Mouse (Mus musculus): Measurements from ENCODE around the gene Prkar2b.
A peak's percentile ranks its signal among the peaks of the same experiment; 100 is the strongest.
"Not testable (repeated sequence)": the region's sequence is repeated elsewhere in the genome, so short reads cannot be mapped to it uniquely, and the experiment has no call there.

The Prkar2b gene

DNA sequence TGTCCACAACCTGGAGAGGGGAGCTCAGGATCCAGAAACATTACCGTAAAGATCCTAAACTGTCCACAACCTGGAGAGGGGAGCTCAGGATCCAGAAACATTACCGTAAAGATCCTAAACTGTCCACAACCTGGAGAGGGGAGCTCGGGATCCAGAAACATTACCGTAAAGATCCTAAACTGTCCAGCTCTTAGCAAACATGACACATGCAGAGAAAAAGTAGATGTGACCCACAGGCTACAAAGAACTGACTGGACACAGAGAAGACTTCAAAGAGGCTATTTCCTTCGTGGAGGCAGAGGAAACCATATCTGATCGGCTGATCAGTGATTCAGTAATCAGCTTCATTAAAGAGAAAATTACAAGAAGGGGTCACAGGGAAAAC is 51.1 kb downstream of the Prkar2b start:
- DNase-seq (ENCODE audit: low spot score in 2 of 2) = not testable (repeated sequence)

DNA sequence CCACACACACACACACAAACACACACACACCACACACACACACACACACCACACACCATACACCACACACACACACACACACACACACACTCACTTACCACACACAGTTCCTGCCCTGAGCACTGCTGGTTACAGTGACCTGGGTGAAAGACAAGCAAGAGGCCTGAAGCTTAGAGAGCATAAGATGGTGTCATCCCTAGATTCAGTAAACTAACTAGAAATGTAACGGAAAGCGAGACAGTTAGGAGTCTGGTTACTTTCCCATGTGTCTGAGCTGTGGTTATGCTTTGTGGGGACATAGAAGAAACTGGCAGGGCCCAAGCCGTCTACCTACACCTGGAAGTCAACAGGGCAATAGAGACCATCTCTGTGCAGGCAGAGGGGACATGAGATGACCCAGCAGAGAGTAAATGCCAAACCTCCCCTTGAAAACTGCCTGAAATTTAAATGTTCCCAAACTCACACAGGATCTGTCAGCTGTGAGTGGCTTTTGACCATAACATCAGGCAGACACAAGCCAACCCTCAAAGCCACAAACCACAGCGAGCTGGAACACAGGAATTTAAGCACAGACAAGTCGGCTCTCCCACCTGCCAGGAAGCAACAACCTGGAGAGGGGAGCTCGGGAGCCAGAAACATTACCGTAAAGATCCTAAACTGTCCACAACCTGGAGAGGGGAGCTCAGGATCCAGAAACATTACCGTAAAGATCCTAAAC is 51.7 kb downstream of the Prkar2b start:
- DNase-seq (ENCODE audit: low spot score in 2 of 2) = no peak

DNA sequence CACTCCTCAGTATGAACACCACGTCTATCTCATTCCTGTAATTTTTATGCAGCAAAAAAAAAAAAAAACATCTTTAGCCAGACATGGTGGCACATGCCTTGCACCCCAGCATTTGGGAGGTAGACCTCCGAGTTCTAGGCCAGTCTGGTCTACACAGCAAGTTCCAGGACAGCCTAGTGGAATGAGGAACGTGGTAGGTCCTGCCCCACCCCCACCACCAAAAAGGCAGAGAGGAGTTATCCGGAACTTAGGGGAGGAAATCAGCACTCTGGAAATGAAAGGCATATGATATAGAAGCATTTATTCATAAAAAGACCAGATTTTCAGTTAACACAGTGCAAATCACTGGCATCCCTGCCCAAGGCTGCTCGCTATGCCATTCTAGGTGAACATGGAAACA is 52.4 kb downstream of the Prkar2b start:
- DNase-seq (ENCODE audit: low spot score in 2 of 2) = no peak

DNA sequence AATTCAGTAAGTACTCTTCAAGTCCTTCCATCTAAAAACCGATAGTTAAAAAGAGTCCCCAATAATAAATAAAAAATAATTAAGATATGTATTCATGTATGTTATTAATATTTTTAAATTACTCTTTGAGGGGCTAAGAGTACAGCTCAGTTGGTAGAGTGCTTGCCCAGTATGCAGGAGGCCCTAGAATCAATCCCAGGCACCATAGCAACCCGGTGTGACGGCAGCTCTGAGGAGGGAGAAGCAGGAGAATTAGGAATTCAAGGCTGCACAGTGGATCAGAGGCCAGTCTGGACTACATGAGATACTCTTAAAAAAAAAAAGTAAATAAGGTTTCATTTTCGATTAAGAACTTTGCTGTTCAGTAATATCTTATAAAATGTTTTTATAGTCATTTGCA is 53.5 kb downstream of the Prkar2b start:
- no peak for DNase-seq (ENCODE audit: low spot score in 2 of 2)

DNA sequence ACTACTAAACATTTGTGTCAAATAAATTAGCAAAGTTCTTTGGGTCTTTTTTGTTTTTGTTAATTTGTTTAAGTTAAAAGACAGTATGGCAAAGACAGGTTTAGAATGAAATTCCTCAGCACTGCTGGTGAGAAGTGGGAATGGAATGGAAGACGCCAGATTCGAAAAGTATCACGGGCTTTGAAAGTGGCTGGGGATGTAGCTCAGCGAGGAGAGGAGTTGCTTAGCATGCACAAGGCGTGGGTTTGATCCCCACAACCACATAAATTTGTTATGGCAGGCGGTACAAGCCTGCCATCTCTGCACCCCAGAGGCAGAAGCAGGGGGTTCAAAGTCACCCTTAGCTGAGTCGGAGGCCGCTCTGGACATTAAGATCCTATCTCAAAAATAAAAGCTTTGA is 54.1 kb downstream of the Prkar2b start:
- no peak for DNase-seq (ENCODE audit: low spot score in 2 of 2)

DNA sequence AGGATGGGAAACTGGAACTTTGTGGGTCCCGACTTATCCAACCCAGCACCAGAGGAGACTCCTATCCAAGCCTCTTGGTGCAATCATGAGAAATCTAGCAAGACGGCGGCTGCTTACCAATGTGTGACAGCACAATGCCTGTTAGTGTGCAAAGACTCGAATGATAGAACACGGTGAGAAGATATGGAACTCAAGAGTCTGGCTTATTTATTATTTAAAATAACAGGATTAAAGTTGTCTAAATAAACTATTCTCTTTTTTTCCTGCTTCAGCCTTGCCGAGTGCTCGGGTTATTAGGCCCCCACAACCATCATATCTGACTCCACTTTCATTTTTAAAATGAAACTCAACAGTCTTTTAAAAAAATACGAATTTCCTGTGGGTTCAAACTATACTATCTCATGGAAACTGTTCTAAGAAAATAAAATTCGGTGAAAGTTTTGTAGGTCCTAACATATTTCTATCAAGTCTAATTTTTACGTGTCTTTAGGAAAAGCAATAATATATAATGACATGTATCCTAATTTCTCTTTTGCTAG is 54.6 kb downstream of the Prkar2b start:
- no peak for DNase-seq (ENCODE audit: low spot score in 2 of 2)

DNA sequence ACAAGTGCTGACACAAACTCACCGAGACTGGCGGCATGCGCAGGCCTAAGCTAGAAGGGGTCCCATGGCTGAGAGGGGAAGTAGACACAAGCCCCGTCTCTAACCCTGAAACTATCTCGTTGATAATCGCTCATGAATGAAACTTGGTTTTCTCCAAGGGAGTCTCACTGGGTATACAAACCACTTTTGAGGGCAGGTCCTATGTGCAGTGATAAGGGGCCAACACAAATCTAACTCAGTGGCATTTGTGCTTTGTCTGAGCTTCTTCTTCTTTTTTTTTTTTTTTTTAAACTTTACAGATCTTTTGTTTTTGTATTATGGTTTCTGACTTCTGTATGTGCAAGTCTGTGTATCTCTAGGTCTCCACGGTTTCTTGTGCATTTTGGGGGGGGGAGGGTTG is 60.6 kb downstream of the Prkar2b start:
- no peak for DNase-seq (ENCODE audit: low spot score in 2 of 2)

DNA sequence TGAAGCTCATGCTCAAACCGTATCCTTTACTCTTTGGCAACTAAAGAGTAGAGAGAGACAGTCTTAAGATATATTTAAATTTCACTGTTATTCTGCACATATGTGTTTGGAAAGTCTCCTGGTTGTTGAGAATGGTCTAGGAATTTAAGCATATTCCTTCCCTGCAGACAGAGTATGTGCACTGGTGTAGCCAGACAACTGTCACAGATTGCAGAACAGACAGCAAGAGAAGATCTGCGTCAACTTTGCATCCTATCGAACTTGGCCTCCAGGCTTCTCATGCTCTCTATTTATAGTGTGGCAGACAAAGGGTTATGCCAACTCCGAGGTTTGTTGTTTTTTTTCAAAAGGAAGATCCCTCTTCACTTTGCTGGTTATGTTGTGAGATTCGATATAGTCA is 62.4 kb downstream of the Prkar2b start:
- no peak for DNase-seq (ENCODE audit: low spot score in 2 of 2)

DNA sequence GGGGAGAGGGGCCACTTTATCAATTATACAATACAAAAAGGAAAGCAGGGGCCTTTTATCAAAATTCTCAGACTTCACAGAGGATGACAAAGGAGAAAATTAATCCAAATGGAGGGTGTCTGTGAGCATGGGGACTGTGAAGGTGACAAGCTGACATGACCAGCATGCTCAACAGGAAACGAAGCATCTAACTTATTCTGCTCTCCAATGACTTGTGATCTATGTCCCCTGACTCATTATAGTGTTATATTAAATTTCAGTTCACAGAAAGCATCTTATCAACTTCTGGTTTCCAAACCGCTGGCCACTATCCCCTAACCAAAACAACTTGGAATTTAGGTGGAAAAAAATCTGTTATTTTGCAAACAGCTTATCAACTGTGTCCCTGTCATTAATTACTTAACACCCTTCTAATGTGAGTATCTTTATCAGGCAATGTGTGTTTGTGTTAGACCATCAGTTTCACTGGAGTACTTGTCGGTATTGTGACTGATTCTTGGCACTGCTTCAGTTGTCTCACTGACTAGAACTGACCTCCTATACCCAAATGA is 63.7 kb downstream of the Prkar2b start:
- DNase-seq (ENCODE audit: low spot score in 2 of 2) = no peak

DNA sequence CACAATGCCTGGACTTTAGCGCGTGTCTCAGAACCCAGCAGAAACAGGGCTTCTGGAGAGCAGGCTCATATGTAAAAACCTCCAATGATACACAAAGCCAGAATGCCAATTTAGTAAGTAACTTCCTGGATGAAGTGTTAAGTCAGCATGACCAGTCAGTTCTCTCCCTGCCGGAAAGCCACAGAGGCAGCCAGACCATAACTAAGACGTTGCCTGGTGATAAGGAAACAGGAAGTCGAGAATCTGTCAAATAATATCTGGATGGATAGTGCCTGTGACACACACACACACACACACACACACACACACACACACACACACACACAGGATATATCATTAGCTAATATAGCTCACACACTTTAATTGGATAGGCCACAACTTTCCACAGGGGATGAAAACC is 64.2 kb downstream of the Prkar2b start:
- DNase-seq (ENCODE audit: low spot score in 2 of 2) = no peak

DNA sequence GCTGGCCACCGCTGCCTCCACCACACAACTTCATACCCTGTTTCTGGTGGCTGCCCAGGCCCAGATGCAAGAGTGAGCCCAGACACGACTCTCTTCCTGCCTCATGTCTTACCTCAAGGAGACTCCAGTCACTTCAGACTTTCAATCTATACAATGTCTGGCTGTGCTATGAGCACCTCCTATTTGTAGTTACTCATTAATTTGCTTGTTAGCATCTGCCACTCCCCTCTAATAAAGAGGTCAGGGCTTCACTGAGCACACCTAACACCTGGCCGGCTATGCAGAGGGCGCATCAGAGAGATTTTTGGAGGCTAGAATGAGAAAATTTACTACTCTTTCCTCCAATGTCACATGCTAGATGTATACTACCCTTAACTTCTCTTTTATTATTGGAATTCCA is 70.5 kb downstream of the Prkar2b start:
- no peak for DNase-seq (ENCODE audit: low spot score in 2 of 2)

DNA sequence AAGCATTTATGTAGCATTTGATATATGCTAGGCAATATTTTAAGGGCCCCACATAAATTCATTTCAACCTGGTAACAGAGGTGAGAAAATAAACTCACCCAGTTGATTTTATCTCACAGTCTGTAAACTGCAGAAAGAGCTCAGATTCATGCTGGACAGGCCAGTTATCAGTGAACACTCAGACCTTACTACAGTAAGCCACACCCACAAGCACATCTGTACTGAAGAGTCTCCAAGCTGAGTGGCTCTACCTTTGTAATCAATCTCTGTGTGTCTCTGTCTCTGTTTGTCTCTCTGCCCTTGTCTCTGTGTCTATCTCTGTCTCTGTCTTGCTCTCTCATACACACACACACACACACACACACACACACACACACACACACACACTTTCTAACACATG is 71.4 kb downstream of the Prkar2b start:
- DNase-seq (ENCODE audit: low spot score in 2 of 2) = no peak

DNA sequence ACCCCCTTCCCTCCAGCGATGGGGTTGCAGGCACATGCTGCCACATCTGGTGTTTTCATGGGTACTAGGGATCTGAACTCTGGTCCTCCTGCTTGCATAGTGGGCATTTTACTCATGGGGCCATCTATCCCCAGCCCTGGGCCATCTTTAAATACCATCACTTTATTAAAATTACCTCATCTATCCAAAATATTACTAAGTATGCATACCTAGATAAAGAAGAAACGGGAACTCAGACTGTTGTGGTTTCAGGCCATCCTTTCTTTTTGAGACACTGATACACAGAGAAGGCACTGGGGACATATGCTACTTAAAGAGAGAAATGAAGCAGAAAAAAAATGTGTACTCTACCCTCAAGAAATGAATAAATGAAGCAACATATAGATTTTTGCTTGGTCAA is 74.6 kb downstream of the Prkar2b start:
- no peak for DNase-seq (ENCODE audit: low spot score in 2 of 2)

DNA sequence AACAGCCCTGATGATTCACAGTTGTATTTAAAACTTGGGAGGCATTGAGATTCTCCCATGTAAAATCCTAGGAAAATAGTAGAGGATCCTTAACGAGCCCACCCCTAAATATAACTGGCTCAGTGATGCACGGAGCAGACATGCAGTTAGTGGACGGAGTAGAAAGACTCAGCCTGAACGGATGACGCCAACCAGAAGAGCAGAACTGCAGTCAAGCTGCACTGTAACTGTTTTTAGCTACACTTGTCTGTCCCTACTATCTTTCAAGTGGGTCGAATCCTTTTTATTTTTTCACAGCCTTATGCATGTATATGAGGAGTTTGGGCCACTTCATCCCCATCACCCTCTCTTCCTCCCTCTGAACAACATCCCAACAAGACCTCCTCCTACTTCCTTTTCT is 75.4 kb downstream of the Prkar2b start:
- DNase-seq (ENCODE audit: low spot score in 2 of 2) = no peak

DNA sequence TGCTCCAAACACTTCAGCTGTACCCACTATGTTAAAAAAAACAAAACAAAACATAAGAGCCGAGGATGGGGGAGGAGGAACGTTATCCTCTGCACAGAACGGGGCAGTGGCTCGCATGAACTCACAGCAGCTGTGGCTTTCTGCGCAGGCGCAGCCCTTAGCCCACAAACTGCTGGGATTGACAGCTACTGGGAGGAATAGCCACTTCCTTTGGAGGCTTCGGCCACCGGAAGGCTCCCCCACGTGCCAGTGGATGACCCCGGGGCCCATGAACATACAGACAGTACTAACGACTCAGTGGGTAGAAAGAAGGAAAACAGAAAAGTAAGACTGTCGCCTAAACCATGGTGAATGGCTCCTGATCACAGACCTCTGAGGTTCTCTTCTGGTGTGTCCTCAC is 76.4 kb downstream of the Prkar2b start:
- DNase-seq (ENCODE audit: low spot score in 2 of 2) = no peak

DNA sequence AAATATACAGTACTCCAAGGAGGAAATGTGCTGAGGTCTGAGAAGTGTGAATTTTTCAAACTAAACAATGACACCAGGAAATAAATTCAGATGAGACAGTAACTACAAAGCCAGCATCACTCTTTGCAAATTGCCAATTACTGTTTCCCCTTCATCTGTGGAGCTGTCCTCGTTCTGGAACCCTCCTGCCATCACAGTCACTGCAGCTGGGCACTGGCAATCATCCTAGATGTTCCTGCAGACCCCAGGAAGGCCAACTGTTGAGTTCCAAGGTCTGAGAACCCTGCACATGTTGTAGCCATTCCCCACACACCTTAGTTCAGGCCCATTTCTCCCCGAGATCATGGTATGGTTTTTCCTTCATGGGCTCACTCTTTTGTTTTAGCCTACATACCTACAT is 76.9 kb downstream of the Prkar2b start:
- DNase-seq (ENCODE audit: low spot score in 2 of 2) = no peak

DNA sequence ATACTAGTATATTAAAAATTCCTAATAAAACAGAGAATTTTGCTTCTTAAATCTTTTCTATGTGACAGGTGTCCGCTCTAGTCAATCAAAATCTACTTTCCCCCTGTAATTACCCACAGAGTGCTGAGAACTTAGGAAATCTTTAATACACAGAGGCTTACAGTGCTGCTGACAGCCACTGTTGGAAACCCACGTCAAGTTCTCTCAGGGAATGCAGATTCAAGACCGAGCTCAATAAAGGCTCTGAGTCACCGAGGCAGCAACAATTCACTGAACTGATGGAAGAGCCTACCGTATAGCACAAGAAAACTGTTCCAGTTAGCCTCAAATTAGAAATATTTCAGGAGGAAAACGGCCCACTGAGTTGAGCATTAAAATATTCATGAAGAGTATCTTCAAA is 77.3 kb downstream of the Prkar2b start:
- DNase-seq (ENCODE audit: low spot score in 2 of 2) = no peak

DNA sequence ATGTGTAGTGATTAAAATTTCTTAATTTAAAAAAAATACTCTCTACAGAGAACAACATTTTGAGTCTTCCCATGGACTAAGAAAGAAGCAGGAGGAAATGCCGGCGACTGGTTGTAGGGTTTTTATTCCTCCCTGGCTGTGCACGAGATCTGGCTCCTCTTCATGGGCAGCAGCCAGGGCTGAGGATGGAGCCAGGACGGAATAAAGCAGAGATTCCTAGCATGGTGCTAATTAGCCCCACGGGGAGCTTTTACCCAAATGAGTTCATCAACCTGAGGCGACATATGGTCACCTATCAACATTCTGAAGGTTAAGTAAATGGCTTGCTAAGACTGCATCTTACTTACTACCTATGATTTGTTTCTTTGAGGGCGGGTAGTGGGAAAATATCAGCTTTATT is 77.9 kb downstream of the Prkar2b start:
- peak in 1 of 2 experiments; percentile 29 for DNase-seq (ENCODE audit: low spot score in 2 of 2)

DNA sequence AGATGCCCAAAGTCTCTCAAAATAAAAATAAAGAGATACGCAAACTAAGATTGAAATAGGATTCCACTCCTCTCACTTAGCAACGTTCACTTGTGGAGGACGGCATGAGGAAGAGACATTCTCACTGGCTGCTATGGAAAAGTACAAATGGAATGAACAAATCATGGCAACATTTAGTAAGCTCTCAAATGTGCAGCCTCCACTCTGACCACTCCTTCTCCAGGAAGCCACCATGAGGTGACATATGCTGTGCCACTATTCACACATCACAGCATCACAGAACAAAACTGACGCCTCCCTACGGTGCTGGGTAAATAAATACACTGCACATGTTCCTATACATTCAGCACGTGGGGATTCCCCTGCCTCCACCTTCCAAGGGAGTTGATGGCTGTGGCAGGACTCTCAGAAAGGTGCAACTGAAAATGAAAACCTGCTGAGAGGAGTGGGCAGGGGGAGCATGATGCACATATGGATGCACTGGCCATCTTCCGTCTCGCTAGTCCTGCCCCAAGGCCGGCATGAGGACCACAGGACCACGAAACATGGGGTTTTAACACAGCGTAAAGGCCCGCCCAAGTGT is 83.4 kb downstream of the Prkar2b start:
- DNase-seq (ENCODE audit: low spot score in 2 of 2) = no peak

DNA sequence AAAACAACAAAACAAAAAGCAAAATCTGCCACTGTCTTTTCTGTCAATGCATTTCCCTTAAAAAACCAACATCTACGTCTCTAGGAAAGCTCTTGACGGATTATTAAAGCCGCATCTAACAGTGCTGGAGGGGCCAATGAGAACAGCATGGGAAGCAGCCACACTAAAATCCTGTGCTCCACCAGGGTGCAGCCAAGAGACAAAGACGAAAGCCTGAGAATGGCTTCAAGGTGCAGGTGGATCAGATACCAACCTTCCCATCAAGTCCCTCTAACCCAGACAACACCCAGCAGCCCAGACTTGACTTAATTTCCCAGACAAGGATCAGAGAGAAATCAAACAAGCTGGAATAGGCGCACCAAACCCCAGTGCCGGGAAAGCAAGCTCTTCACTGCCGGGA is 84.6 kb downstream of the Prkar2b start:
- DNase-seq (ENCODE audit: low spot score in 2 of 2) = peak in 1 of 2 experiments; percentile 22

DNA sequence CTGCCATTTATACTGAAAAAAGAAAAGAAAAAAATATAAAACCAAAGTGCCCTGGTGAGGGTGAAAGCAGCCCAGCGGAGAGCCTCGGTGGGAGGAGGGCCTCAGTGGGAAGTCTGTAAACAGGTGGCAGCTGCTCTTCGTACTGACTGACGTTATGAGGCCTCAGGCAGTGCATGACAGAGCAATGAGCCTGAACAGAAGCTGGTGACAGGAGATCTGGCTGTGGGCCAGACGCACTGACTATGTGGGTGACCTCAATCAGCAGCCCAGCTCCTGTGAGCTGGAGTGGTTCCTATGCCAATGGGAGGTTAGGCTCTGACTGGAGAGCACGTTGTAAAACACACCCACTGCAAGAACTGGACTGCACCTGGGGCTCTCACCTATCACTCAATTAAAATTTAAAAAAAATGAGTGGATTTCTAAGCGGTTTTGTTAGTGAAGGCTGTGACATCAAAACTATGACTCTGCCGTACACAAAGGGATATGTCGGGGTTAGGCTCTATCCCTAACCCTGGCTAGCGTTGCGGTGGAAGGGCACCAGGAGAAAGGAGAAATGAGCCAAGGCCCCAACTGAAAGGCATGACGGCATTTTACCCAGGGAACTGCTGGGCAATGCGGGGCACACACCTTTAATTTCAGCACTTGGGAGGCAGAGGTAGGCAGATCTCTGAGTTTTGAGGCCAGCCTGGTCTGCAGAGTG is 87.5 kb downstream of the Prkar2b start:
- DNase-seq (ENCODE audit: low spot score in 2 of 2) = peak in 1 of 2 experiments; percentile 70

DNA sequence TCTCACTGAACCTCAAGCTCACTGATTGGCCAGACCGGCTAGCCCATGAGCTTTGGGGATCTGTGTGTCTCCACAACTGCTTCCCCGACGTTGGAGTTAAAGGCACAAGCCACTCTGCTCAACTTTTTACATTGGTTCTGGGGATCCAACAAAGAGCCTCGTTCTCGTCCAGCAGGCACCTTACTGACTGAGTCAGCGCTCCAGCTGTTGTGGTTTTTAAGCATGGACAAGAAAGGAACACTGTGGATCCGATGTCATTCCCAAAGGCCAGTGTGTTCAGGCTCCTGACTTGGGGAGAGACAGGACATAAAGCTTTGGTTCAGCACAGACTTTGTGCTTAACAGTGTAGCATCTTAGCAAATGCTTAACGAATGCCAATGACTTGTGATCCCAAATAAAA is 89.5 kb downstream of the Prkar2b start:
- DNase-seq (ENCODE audit: low spot score in 2 of 2) = no peak

DNA sequence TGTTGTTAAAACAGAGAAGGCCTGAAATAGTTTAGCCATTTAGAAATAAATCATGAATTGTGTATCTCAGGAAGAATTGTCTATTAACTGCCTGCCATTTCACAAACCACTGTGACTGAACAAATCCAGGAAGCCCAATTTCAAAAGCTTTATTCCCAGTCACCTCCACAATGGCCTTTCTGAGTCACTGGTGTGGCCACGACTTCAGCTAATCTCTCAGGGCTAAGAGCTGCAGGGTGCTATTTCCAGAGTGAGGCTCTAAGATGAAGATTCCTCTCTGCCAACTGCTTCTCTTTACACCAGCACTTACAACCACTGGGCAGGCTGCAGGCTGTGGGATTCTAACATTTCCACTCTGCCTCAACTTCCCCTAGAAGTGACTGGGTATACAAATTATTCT is 92.0 kb downstream of the Prkar2b start:
- no peak for DNase-seq (ENCODE audit: low spot score in 2 of 2)
